Mouse (Mus musculus): ENCODE measurements around the gene Pfn1. TPM values are rescaled to one million over a fixed set of nuclear protein-coding genes. Genes with fewer than 3 reads are reported as not detected.

The Pfn1 gene
- polyA plus RNA-seq, 1 experiment, result 630 TPM

DNA sequence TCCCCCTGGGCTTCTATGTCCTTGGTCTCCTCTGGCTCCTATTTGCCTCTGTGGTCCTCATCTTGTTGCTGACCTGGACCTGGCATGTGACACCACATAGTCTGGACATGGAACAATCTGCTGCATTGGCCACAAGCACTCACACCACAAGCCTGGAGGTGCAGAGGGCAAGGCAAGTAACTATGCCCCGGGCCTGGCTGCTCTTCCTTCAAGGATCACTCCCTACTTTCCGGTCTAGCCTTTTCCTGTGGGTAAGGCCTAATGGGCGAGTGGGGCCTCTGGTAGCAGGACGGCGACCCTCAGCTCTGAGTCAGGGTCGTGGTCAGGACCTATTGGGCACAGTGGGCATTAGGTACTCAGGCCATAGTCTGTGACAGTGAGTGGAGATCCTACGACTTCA lies 13.2 kb downstream of the Pfn1 start:
- Histone ChIP-seq H3K9me3 (replicated peaks; ENCODE audit: control insufficient read depth, insufficient read depth, low read length, poor library complexity, severe bottlenecking) (no peaks in the 10 kb centered on the region), H3K4me3 (ENCODE audit: low read depth, low read length) (no peak overlapping the region), H3K27ac (ENCODE audit: insufficient read depth, low read length) (no peak overlapping the region), H3K36me3 (ENCODE audit: control insufficient read depth, insufficient read depth, low read length, poor library complexity, severe bottlenecking) (peaks cover 9% of the 10 kb centered on the region), H3K9ac (ENCODE audit: low read depth, poor library complexity, severe bottlenecking) (no peak overlapping the region), H3K4me1 (ENCODE audit: control insufficient read depth, insufficient read depth, low read length) (peaks cover 2% of the 10 kb centered on the region), H3K27me3 (ENCODE audit: control insufficient read depth, insufficient read depth, low read length, poor library complexity, severe bottlenecking) (no peaks in the 10 kb centered on the region)
- no peak for TF ChIP-seq POLR2A (IDR thresholded peaks at IDR 0.05; ENCODE audit: insufficient read depth, low read length)
- TF ChIP-seq CTCF (IDR thresholded peaks at IDR 0.05; ENCODE audit: low read depth, low read length), result no peak
- no peak for TF ChIP-seq EP300 (IDR thresholded peaks at IDR 0.05; ENCODE audit: insufficient read depth, low read depth, low read length)

DNA sequence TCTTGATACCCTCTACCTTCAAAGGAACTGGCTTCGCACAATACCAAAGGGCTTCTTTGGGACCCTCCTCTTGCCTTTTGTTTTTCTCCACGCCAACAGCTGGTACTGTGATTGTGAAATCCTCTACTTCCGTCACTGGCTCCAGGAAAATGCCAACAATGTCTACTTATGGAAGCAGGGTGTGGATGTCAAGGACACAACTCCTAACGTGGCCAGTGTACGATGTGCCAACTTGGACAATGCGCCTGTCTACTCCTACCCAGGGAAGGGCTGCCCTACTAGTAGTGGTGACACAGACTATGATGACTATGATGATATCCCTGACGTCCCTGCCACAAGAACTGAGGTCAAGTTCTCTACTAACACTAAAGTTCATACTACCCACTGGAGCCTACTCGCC lies 14.5 kb downstream of the Pfn1 start:
- H3K27ac ChIP-seq (ENCODE audit: insufficient read depth, low read length), result no peak overlapping the region
- no peak overlapping the region for H3K9ac ChIP-seq (ENCODE audit: low read depth, poor library complexity, severe bottlenecking)
- TF ChIP-seq CTCF (IDR thresholded peaks at IDR 0.05; ENCODE audit: low read depth, low read length) (no peak), POLR2A (IDR thresholded peaks at IDR 0.05; ENCODE audit: insufficient read depth, low read length) (no peak), EP300 (IDR thresholded peaks at IDR 0.05; ENCODE audit: insufficient read depth, low read depth, low read length) (no peak)
- peaks cover 6% of the 10 kb centered on the region for H3K36me3 ChIP-seq (ENCODE audit: control insufficient read depth, insufficient read depth, low read length, poor library complexity, severe bottlenecking)
- no peaks in the 10 kb centered on the region for H3K9me3 ChIP-seq (replicated peaks; ENCODE audit: control insufficient read depth, insufficient read depth, low read length, poor library complexity, severe bottlenecking)
- H3K4me3 ChIP-seq (ENCODE audit: low read depth, low read length), result no peak overlapping the region
- H3K4me1 ChIP-seq (ENCODE audit: control insufficient read depth, insufficient read depth, low read length), result no peaks in the 10 kb centered on the region
- H3K27me3 ChIP-seq (ENCODE audit: control insufficient read depth, insufficient read depth, low read length, poor library complexity, severe bottlenecking), result no peaks in the 10 kb centered on the region

DNA sequence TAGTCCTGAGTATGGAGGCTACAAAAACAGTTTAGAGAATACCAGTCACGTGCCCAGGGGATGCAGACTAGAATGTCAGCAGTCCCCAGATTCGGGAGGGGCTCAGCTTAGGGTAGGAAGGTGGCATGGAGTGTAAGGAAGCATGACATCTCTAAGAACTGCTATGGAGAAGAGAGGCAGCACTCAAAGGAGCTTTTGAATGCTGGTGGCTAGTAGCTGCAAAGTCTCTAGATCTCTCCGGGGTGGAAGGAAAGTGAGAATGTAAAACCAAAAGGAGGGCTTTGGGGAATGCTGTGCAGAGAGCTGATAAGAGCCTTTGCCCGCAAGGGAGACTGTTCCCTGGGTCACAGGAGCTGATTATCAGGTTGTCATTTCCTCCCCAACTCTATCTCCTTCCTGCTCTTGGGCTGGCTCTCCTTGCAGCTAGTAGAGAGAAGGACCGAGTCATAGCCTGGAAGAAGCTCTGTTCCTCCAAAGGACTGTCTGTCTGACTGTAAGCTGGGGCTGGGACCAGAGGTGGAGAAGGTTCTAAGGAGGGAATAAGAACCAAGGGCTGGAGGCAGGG lies 15.6 kb downstream of the Pfn1 start, which contains the start of gene Gp1ba:
Gene Gp1ba, plus strand, starts transcription at position 409 of the 565 bp plus-strand sequence.
- Histone ChIP-seq H3K9ac (ENCODE audit: low read depth, poor library complexity, severe bottlenecking) (no peak within 1 kb of the TSS), H3K27ac (ENCODE audit: insufficient read depth, low read length) (no peak within 1 kb of the TSS), H3K4me3 (ENCODE audit: low read depth, low read length) (no peak within 1 kb of the TSS), H3K4me1 (ENCODE audit: control insufficient read depth, insufficient read depth, low read length) (no peaks in the 10 kb centered on the region), H3K27me3 (ENCODE audit: control insufficient read depth, insufficient read depth, low read length, poor library complexity, severe bottlenecking) (no peaks in the 10 kb centered on the region), H3K36me3 (ENCODE audit: control insufficient read depth, insufficient read depth, low read length, poor library complexity, severe bottlenecking) (no peaks in the 10 kb centered on the region), H3K9me3 (replicated peaks; ENCODE audit: control insufficient read depth, insufficient read depth, low read length, poor library complexity, severe bottlenecking) (no peaks in the 10 kb centered on the region)
- TF ChIP-seq EP300 (IDR thresholded peaks at IDR 0.05; ENCODE audit: insufficient read depth, low read depth, low read length) (no peak), POLR2A (IDR thresholded peaks at IDR 0.05; ENCODE audit: insufficient read depth, low read length) (no peak)

DNA sequence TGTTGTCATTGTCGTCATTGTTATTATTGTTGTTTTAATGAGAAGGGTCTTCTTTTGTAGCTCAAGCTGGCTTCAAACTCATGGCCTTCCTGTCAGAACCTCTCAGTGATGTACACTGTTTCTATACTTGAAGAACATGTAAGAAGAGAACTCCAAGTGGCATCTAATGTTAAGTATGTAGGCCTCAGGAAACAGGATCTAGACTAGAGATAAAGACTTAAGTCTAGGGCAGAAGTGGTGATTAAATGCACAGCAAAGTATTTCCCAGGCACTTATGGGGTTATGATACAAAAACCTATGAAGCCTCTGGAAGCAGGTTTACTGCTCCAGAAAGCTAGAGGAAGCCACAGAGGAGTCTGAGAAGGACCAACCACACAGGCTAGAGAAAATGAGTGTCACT lies 16.2 kb downstream of the Pfn1 start:
- H3K9ac ChIP-seq (ENCODE audit: low read depth, poor library complexity, severe bottlenecking), result no peak overlapping the region
- H3K36me3 ChIP-seq (ENCODE audit: control insufficient read depth, insufficient read depth, low read length, poor library complexity, severe bottlenecking), result no peaks in the 10 kb centered on the region

DNA sequence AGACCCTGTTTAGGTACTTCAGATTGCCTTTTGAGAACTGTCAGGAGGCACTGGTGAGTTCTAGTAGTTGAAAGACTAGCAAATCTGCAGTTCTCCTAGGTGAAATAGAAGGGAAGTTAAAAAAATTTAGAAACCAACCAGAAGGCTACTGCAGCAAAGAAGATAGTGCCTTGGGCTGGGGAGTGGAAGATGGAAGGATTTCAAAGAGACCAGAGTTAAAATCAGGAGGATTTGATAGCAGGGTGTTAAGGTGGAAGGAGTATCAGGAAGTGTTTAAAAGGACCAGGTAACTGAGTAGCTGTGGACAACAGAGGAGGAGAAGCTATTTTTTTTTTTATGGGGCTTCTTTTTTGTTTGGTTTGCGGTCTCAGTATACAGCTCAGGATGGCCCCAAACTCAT lies 16.7 kb downstream of the Pfn1 start:
- no peak overlapping the region for H3K9ac ChIP-seq (ENCODE audit: low read depth, poor library complexity, severe bottlenecking)
- H3K36me3 ChIP-seq (ENCODE audit: control insufficient read depth, insufficient read depth, low read length, poor library complexity, severe bottlenecking), result no peaks in the 10 kb centered on the region
- TF ChIP-seq POLR2A (IDR thresholded peaks at IDR 0.05; ENCODE audit: insufficient read depth, low read length), result no peak
- no peak for TF ChIP-seq EP300 (IDR thresholded peaks at IDR 0.05; ENCODE audit: insufficient read depth, low read depth, low read length)
- no peak for TF ChIP-seq CTCF (IDR thresholded peaks at IDR 0.05; ENCODE audit: low read depth, low read length)
- H3K27me3 ChIP-seq (ENCODE audit: control insufficient read depth, insufficient read depth, low read length, poor library complexity, severe bottlenecking), result no peaks in the 10 kb centered on the region
- H3K4me3 ChIP-seq (ENCODE audit: low read depth, low read length), result no peak overlapping the region
- H3K9me3 ChIP-seq (replicated peaks; ENCODE audit: control insufficient read depth, insufficient read depth, low read length, poor library complexity, severe bottlenecking), result no peaks in the 10 kb centered on the region
- H3K4me1 ChIP-seq (ENCODE audit: control insufficient read depth, insufficient read depth, low read length), result no peaks in the 10 kb centered on the region
- H3K27ac ChIP-seq (ENCODE audit: insufficient read depth, low read length), result no peak overlapping the region

More for the DNA sequence above, 16.2 kb downstream of the Pfn1 start:
- H3K4me1 ChIP-seq (ENCODE audit: control insufficient read depth, insufficient read depth, low read length), result no peaks in the 10 kb centered on the region
- H3K9me3 ChIP-seq (replicated peaks; ENCODE audit: control insufficient read depth, insufficient read depth, low read length, poor library complexity, severe bottlenecking), result no peaks in the 10 kb centered on the region
- no peak overlapping the region for H3K27ac ChIP-seq (ENCODE audit: insufficient read depth, low read length)
- no peaks in the 10 kb centered on the region for H3K27me3 ChIP-seq (ENCODE audit: control insufficient read depth, insufficient read depth, low read length, poor library complexity, severe bottlenecking)
- TF ChIP-seq POLR2A (IDR thresholded peaks at IDR 0.05; ENCODE audit: insufficient read depth, low read length) (no peak), EP300 (IDR thresholded peaks at IDR 0.05; ENCODE audit: insufficient read depth, low read depth, low read length) (no peak), CTCF (IDR thresholded peaks at IDR 0.05; ENCODE audit: low read depth, low read length) (no peak)
- no peak overlapping the region for H3K4me3 ChIP-seq (ENCODE audit: low read depth, low read length)

DNA sequence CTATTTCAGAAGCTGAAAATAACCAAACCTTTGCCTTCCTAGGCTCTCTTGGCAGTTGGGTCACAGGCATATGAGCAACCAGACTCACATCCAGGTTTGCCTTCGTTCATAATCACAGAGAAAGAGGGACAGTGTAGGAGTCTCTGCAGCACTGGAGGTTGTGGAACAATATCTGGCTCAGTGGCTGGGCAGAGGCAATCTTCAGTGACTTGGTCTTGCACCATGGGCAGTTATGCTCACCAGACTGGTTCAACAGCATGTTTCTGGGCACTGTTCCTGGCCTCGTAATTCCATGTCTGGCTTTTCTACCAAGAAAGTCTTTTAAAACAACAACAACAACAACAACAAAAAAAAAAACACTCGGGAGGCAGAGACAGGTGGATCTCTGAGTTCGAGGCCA lies 18.8 kb downstream of the Pfn1 start:
- no peaks in the 10 kb centered on the region for H3K9me3 ChIP-seq (replicated peaks; ENCODE audit: control insufficient read depth, insufficient read depth, low read length, poor library complexity, severe bottlenecking)
- H3K9ac ChIP-seq (ENCODE audit: low read depth, poor library complexity, severe bottlenecking), result no peak overlapping the region
- H3K4me1 ChIP-seq (ENCODE audit: control insufficient read depth, insufficient read depth, low read length), result no peaks in the 10 kb centered on the region
- H3K4me3 ChIP-seq (ENCODE audit: low read depth, low read length), result no peak overlapping the region
- TF ChIP-seq POLR2A (IDR thresholded peaks at IDR 0.05; ENCODE audit: insufficient read depth, low read length), result no peak
- no peak for TF ChIP-seq CTCF (IDR thresholded peaks at IDR 0.05; ENCODE audit: low read depth, low read length)
- TF ChIP-seq EP300 (IDR thresholded peaks at IDR 0.05; ENCODE audit: insufficient read depth, low read depth, low read length), result no peak
- no peaks in the 10 kb centered on the region for H3K27me3 ChIP-seq (ENCODE audit: control insufficient read depth, insufficient read depth, low read length, poor library complexity, severe bottlenecking)
- H3K36me3 ChIP-seq (ENCODE audit: control insufficient read depth, insufficient read depth, low read length, poor library complexity, severe bottlenecking), result no peaks in the 10 kb centered on the region
- H3K27ac ChIP-seq (ENCODE audit: insufficient read depth, low read length), result no peak overlapping the region

Measured in ES-Bruce4 (cell line).